Mouse (Mus musculus): ENCODE results near the gene Cyp4f40. TPM values are rescaled to one million over a fixed set of nuclear protein-coding genes. Genes with fewer than 3 reads are reported as not detected.
A peak's percentile ranks its signal among the peaks of the same experiment; 100 is the strongest.
"Not testable (repeated sequence)": the region's sequence is repeated elsewhere in the genome, so short reads cannot be mapped to it uniquely, and the experiment has no call there.

Cyp4f40 gene
- not detected in 2 replicates for polyA plus RNA-seq (2012; ENCODE audit: insufficient read depth, insufficient read length, missing spikeins)

DNA sequence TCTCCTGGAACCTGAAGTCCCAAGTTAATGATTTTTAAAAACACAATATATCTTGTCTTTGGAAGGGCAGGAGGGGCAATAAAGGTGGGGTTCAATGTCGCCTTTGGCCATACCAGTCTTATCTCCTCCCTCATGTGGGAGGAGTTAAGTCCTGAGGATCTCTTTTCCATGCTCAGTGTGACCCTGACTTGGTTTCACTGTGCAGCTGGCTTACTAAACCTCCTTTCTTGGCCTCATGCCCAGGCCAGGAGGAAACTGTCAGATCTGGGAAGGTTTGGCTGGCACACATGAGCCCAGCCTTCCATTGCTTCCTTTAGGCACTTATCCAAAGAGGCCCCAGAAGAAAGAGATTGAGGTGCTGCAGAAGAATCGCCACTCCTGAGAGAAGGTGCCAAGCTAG lies at the start of gene Cyp4f40:
Gene Cyp4f40 (plus strand): TSS at position 189 of the 400 bp plus-strand sequence.
- Histone ChIP-seq H3K27ac (ENCODE audit: insufficient read depth, low read depth, low read length) (no peak within 1 kb of the TSS), H3K4me3 (ENCODE audit: insufficient read depth, low read length) (no peak within 1 kb of the TSS), H3K4me1 (ENCODE audit: control insufficient read depth, insufficient read depth, low read length) (no peaks in the 10 kb centered on the region)
- no peak for TF ChIP-seq POLR2A (IDR thresholded peaks at IDR 0.05; ENCODE audit: borderline replicate concordance, low read depth, low read length)
- TF ChIP-seq CTCF (IDR thresholded peaks at IDR 0.05; ENCODE audit: low read depth, low read length), result no peak

DNA sequence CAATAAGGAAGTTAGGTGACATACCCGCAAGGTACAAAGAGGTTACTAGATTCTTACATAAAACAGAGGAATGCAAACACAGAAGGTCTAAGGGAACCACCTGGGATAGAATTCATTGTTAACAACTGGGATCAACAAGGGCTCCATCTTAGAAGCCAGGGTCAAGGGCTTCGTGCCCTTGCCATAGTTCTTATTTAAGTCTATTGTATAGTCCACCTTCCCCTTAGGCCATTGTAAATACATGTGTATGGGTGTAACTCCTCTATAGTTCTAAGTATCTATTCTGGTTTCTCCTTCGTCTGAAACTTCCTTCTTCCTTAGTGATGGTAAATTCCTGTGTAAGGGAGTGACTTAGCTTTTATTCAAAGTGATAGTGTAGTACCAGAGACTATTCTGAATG lies 48.5 kb upstream of the Cyp4f40 start:
- Histone ChIP-seq H3K4me1 (ENCODE audit: control insufficient read depth, insufficient read depth, low read length) (peaks cover 50% of the 10 kb centered on the region), H3K27ac (ENCODE audit: insufficient read depth, low read depth, low read length) (peak overlapping the region; percentile 58)
- H3K4me3 ChIP-seq (ENCODE audit: insufficient read depth, low read length), result not testable (repeated sequence)

DNA sequence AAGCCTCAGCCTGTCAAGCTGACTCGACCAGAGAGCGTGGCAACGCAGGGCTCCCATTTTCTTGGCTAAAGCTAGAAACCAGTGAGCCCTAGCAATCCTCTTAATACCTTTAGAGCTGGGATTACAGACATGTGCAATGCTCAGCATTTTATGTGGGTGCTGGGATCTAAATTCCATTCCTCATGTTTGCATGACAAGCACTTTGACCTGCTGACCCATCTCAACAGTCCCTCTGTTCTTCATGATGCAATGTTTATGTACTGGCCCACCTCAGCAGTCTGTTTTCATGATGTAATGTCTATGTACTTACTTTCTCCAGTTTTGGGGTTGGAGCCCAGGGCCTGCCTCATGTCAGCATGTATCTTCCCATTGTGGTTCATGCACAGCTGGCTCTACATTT lies 47.8 kb upstream of the Cyp4f40 start:
- Histone ChIP-seq H3K27ac (ENCODE audit: insufficient read depth, low read depth, low read length) (no peak overlapping the region), H3K4me3 (ENCODE audit: insufficient read depth, low read length) (no peak overlapping the region), H3K4me1 (ENCODE audit: control insufficient read depth, insufficient read depth, low read length) (peaks cover 50% of the 10 kb centered on the region)
- TF ChIP-seq CTCF (IDR thresholded peaks at IDR 0.05; ENCODE audit: low read depth, low read length), result no peak
- no peak for TF ChIP-seq POLR2A (IDR thresholded peaks at IDR 0.05; ENCODE audit: borderline replicate concordance, low read depth, low read length)

DNA sequence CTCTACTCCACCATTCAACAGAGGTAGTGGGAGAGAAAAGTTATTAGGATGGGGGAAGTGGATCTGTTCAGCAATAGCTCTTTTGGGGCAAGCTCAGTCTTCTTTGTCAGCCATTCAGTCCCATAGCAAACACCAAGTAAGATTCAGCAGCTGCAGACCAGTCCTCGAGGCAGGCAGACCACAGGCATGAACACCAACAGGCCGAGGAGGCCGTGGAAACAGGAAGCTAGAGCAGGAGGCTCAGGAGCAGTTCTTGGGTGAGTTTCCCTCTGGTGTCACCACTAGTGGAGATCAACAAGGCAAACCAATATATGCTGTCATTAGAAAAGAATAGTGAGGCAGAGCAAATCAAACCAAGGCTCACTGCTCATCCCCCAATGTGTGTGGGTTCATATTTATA lies 46.3 kb upstream of the Cyp4f40 start:
- no peak overlapping the region for H3K27ac ChIP-seq (ENCODE audit: insufficient read depth, low read depth, low read length)
- H3K4me3 ChIP-seq (ENCODE audit: insufficient read depth, low read length), result no peak overlapping the region
- peaks cover 44% of the 10 kb centered on the region for H3K4me1 ChIP-seq (ENCODE audit: control insufficient read depth, insufficient read depth, low read length)
- TF ChIP-seq CTCF (IDR thresholded peaks at IDR 0.05; ENCODE audit: low read depth, low read length) (no peak), POLR2A (IDR thresholded peaks at IDR 0.05; ENCODE audit: borderline replicate concordance, low read depth, low read length) (no peak)

DNA sequence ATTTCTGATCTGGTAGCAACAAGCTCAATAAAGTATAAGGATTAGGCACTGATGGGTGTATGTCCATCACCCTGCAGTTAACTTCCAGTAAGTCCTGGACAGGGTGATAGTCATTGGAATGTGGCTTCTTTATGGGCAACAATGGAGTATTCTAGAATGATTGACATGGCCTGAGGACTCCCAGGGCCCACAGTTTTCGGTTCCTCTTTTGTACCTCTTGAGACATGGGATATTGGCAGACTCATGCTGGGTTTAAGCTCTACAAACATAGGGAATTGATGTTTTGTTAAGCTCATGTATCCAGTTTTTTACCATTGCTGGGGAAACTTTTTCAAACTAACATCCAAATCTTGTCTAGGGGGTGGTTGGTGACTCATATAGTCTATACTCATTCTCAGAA lies 41.4 kb upstream of the Cyp4f40 start:
- TF ChIP-seq POLR2A (IDR thresholded peaks at IDR 0.05; ENCODE audit: borderline replicate concordance, low read depth, low read length) (no peak), CTCF (IDR thresholded peaks at IDR 0.05; ENCODE audit: low read depth, low read length) (no peak)
- Histone ChIP-seq H3K4me3 (ENCODE audit: insufficient read depth, low read length) (no peak overlapping the region), H3K27ac (ENCODE audit: insufficient read depth, low read depth, low read length) (peak overlapping the region; percentile 21; the same call in 1 of the 2 replicates), H3K4me1 (ENCODE audit: control insufficient read depth, insufficient read depth, low read length) (peaks cover 18% of the 10 kb centered on the region)

DNA sequence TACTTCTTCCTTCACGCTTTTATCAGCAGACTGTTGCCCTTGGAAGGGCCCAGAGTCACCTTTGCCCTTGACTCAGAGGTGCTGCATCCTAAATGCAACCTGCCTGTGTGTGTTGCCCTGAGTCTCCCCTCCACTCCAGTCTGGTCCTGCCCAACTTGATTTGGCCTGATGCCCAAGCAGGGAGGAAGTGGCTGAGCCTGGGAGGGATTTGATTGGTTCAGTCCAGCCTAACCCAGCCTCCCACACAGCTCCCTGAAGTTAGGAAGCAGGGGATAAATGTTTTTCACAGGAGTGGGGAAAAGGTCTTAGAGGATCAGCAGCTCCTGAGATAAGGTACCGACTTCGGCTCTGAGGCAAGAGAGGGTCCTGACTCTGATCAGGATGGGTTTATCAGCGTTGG lies 37.7 kb upstream of the Cyp4f40 start, which contains the start of gene Cyp4f37:
Gene Cyp4f37 (plus strand): TSS at position 292 of the 400 bp plus-strand sequence.
- not testable (repeated sequence) for H3K27ac ChIP-seq (ENCODE audit: insufficient read depth, low read depth, low read length); H3K4me1 ChIP-seq (ENCODE audit: control insufficient read depth, insufficient read depth, low read length); H3K4me3 ChIP-seq (ENCODE audit: insufficient read depth, low read length)

DNA sequence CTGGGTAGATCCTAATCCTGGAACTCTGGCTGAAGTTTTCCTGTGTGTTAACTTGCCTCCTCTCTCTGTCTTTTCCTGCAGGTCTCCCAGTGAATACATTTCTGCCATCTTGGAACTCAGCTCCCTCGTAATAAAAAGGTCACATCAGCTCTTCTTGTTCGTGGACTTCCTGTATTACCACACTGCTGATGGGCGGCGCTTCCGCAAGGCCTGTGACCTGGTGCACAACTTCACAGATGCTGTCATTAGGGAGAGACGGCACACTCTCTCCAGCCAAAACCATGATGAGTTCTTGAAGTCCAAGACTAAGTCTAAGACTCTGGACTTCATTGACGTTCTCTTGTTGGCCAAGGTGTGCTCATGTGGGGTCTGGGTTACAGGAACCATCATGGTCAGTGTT lies 29.0 kb upstream of the Cyp4f40 start:
- H3K27ac ChIP-seq (ENCODE audit: insufficient read depth, low read depth, low read length); H3K4me1 ChIP-seq (ENCODE audit: control insufficient read depth, insufficient read depth, low read length); H3K4me3 ChIP-seq (ENCODE audit: insufficient read depth, low read length): not testable (repeated sequence)

DNA sequence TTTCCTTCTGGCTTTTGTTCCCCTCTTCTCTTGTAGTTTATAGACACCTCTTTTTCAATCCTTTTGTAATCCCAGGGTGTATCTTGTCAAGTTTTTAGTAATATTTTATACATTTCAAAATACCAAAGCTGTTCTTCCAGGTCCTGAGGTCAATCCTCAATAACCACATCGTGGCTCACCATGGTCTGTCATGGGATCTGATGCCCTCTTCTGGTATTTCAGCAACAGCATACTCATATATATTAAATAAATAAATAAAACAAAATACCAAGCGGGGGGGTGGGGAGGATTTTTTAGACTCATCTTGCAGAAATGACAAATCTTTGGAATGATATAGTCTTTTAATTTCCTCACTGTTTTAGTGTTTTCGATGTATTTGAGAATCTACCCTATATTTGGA lies 26.8 kb upstream of the Cyp4f40 start:
- H3K4me1 ChIP-seq (ENCODE audit: control insufficient read depth, insufficient read depth, low read length), result peaks cover 9% of the 10 kb centered on the region

DNA sequence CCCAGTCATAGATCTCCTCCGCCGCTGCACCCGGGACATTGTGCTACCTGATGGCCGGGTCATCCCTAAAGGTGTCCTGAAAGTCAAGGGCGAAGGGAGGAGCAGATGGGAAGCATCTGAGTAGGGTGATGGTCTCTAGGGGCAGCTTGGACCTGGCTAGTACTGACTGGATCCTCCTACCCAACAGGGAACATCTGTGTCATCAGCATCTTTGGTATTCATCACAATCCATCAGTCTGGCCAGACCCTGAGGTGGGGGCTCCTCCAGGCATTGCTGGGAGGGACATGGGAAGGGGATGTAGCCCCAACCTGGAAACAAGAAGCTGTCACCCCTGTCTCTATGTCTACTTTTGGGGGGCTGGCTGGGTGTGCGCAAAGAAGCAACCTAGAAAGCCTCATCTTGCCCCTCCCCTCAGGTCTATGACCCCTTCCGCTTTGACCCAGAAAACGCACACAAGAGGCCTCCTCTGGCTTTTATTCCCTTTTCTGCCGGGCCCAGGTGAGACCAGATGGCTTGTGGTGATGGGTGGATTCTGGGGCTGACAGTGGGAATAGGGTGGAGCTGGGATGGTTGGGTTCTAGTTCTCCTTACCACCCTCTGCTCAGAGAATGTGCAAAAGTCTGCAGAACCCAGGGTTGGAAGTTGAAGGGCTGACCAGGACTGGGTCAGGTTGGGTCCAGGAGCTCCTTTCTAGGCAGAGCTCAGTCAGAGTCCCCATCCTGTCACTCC lies 24.3 kb upstream of the Cyp4f40 start:
- H3K27ac ChIP-seq (ENCODE audit: insufficient read depth, low read depth, low read length); H3K4me1 ChIP-seq (ENCODE audit: control insufficient read depth, insufficient read depth, low read length): not testable (repeated sequence)
- peak overlapping the region; percentile 41 for H3K4me3 ChIP-seq (ENCODE audit: insufficient read depth, low read length)

More for the DNA sequence above, 26.8 kb upstream of the Cyp4f40 start:
- TF ChIP-seq CTCF (IDR thresholded peaks at IDR 0.05; ENCODE audit: low read depth, low read length) (no peak), POLR2A (IDR thresholded peaks at IDR 0.05; ENCODE audit: borderline replicate concordance, low read depth, low read length) (no peak)
- Histone ChIP-seq H3K4me3 (ENCODE audit: insufficient read depth, low read length) (no peak overlapping the region), H3K27ac (ENCODE audit: insufficient read depth, low read depth, low read length) (no peak overlapping the region)

DNA sequence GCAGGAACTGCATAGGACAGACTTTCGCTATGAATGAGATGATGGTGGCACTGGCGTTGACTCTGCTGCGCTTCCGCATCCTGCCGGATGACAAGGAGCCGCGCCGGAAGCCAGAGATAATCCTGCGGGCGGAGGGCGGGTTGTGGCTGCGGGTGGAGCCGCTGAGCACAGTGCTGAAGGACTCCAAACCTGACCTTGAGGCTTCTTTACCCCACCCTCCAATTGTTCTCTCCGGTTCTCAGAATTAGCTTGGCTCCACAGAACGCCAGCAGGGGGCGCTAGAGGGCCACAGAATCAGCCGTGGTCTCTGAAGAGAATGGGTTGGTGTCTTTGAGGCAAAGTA lies 23.8 kb upstream of the Cyp4f40 start:
- H3K27ac ChIP-seq (ENCODE audit: insufficient read depth, low read depth, low read length), result no peak overlapping the region
- 0 out of 2 replicates have a peak, but pooled peaks cover 2% of the 10 kb centered on the region for H3K4me1 ChIP-seq (ENCODE audit: control insufficient read depth, insufficient read depth, low read length)
- peak overlapping the region; percentile 41 for H3K4me3 ChIP-seq (ENCODE audit: insufficient read depth, low read length)
- peak; percentile 96 for TF ChIP-seq CTCF (IDR thresholded peaks at IDR 0.05; ENCODE audit: low read depth, low read length)
- no peak for TF ChIP-seq POLR2A (IDR thresholded peaks at IDR 0.05; ENCODE audit: borderline replicate concordance, low read depth, low read length)

DNA sequence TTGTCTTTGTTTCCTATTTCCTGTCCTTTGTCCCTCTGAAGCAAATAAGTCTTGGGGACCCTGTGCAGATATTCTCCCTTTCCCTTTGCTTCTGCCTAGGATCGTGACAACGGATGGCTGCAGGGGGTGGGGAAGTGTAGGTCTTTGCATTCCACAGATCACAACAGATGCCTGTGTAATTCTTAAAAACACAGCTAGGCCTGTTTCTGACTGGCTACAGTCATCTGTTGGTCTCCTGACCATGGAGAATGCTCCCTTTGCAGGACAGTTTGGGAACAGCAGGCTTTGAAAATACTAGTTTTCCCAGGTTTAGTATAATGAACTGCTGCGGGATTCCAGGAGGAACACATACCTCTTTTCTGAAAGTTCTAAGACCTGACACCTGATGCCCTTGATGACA lies 22.4 kb upstream of the Cyp4f40 start:
- Histone ChIP-seq H3K4me3 (ENCODE audit: insufficient read depth, low read length) (no peak overlapping the region), H3K4me1 (ENCODE audit: control insufficient read depth, insufficient read depth, low read length) (0 out of 2 replicates have a peak, but pooled peaks cover 2% of the 10 kb centered on the region), H3K27ac (ENCODE audit: insufficient read depth, low read depth, low read length) (no peak overlapping the region)
- TF ChIP-seq CTCF (IDR thresholded peaks at IDR 0.05; ENCODE audit: low read depth, low read length), result no peak
- no peak for TF ChIP-seq POLR2A (IDR thresholded peaks at IDR 0.05; ENCODE audit: borderline replicate concordance, low read depth, low read length)

Data from bone marrow macrophage, adult 2 months (primary cell).